Mouse (Mus musculus): Measurements from ENCODE around the gene Psmg4.

The Psmg4 gene

DNA sequence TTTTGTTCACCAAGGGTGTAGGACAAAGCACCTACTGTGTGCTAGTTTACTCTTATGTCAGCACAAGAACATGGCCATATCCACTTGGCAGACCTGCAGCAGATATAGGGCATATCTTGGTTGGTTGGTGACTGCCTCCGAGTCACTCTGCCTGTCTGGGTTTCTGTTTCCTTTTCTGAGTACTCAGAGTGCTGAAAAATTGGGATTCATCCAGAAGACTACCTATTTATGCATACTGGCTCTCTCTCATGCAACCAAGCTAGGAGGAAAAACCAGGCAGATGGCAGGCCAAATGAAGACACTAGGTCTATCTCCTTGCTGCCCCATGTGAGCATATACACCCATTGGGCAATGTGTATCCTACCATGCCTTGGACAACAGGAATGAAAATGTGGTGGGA, 32.9 kb downstream of the Psmg4 start:
- DNase-seq (ENCODE audit: low read depth, low spot score), result no peak

DNA sequence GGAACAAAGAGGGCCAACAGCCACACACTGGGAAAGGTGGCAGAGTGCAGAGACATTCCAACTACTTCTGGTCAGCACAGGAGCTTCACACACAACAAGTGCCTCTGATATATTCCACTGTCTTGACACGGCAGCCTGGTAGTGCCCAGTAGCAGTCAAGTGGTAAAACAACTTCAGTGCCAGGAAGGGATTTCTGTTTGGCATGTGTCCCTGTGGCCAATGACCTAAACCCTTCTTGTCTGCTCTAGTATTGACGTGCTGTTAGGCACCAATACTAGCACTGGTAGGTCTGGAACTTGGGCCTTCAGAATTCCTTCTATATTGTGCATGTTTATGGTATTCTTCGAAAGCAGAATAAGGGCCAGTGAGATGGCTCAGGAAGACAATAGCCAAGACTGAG, 42.5 kb downstream of the Psmg4 start:
- no peak for DNase-seq (ENCODE audit: low read depth, low spot score)

DNA sequence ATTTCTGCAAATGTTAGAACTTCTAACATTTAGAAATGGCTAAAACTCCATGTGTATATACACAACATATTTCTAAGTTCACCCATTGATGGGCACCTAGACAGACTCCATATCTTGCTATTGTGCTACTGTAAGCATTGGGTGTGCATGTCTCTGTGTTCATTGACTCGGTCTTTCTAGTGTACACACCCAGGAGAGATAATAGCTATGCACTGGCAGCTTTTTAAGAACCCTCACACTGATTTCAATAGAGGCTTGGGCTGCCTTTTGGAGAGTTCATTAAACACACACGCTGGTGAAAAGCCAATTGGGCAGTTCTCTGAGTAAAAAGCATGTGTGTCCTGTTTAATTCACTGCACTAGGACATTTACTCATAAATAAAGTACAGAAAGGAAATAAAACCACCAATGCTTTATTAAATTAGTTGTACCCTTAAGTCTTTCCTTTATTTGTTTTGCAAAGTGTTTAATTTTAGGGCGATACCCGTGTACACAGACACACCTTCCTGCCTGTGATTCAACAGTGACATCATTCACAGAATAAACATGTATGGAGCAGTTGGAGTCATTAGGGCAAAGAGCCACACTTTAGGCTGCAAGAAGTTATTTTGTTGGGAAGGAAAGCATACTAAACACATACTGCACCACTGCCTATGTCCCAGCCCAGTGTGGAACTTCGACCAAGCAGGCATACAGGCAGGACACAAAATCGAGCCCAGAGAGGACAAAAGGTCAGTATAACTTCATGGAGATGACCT, 45.1 kb downstream of the Psmg4 start:
- no peak for DNase-seq (ENCODE audit: low read depth, low spot score)

- DNase-seq (ENCODE audit: low read depth, low spot score), result no peak
These were observed 48.6 kb downstream of the Psmg4 start for GRCm38 (mm10) chr13:34211261-34211775.

DNA sequence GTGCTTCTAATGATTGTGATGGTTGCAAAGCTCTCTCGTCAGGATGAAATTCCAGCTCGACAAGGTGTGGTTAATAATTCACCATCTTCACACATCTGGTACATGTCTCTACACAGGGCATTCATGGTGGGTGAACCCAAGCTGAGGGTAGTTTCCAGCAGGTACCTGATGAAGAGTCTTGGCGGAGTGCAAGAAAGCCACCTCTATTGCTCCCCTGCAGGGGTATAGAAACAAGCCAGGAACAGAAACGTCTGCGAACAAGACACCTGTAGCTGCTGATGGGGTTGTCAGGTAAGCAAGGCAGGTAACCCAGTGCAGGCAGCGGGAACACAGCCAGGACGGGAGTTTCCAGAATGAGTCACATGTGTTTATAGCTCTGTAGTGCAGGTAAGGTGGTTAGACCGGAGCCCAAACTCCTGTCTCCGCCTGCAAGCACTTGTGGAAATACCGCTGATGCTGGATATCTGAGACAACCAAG, 50.0 kb downstream of the Psmg4 start:
- no peak for DNase-seq (ENCODE audit: low read depth, low spot score)

GRCm38 (mm10) chr13:34214855-34215254, 52.1 kb downstream of the Psmg4 start:
- no peak for DNase-seq (ENCODE audit: low read depth, low spot score)

- DNase-seq (ENCODE audit: low read depth, low spot score), result no peak
These were observed 56.0 kb downstream of the Psmg4 start for GRCm38 (mm10) chr13:34218776-34219175.

GRCm38 (mm10) chr13:34219728-34220127, 57.0 kb downstream of the Psmg4 start:
- no peak for DNase-seq (ENCODE audit: low read depth, low spot score)

DNA sequence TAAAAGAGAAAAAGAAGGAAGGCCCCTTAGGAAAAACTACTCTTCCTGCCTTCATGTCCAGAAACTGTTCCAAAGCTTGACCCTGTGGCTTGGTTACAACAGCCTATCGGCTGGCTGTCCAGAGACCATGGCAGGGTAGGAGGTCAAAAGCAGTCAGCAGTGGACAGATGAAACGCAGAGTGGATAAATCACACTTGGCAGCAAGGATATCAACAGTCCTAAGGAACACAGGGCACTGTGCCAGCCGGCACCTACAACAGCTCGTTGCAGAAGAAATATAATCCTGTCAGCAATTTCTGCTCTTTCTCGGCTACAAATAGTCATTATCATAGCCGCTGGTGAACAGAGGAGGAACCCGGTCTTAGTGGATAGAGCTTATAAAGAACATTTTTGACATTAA, 60.2 kb downstream of the Psmg4 start:
- no peak for DNase-seq (ENCODE audit: low read depth, low spot score)

GRCm38 (mm10) chr13:34226940-34227339, 64.2 kb downstream of the Psmg4 start:
- DNase-seq (ENCODE audit: low read depth, low spot score), result no peak

Measured in WW6 (cell line).